Mouse (Mus musculus) C2C12 (cell line): Measurements from ENCODE around the gene Clcf1. TPM values are rescaled to one million over a fixed set of nuclear protein-coding genes. Genes with fewer than 3 reads are reported as not detected.

Experiments
- H3K27me3 ChIP-seq: one replicate; pipeline ENCODE4 v1.6.1; 2011; ENCODE audit not compliant: control insufficient read depth, insufficient read depth, insufficient read length
- H3K36me3 ChIP-seq: one replicate; pipeline ENCODE4 v1.6.1; 2011; ENCODE audit not compliant: control insufficient read depth, insufficient read depth
- H3K4me3 ChIP-seq: one replicate; pipeline ENCODE4 v1.5.1; 2011; ENCODE audit warnings: mild to moderate bottlenecking, control low read depth; ENCODE audit not compliant: poor library complexity, insufficient read depth, severe bottlenecking
- H3K79me2 ChIP-seq: one replicate; pipeline ENCODE4 v1.6.1; 2011; ENCODE audit not compliant: control insufficient read depth, insufficient read depth
- H3K79me3 ChIP-seq: one replicate; pipeline ENCODE4 v1.6.1; 2011; ENCODE audit warnings: low read depth, control low read depth
- H3ac ChIP-seq: one replicate; pipeline ENCODE3; 2011; ENCODE audit warnings: low read depth; ENCODE audit not compliant: control insufficient read depth, insufficient read length
- CEBPB ChIP-seq: IDR thresholded peaks from one replicate; pipeline ENCODE4 v1.6.1; 2011; ENCODE audit warnings: low read depth, mild to moderate bottlenecking, control low read depth, moderate library complexity
- CTCF ChIP-seq: IDR thresholded peaks from one replicate; pipeline ENCODE4 v1.5.1; 2011; ENCODE audit not compliant: control insufficient read depth, insufficient read depth, insufficient read length
- FOSL1 ChIP-seq: IDR thresholded peaks from one replicate; pipeline ENCODE4 v1.8.0; 2011; ENCODE audit warnings: mild to moderate bottlenecking, low read length; ENCODE audit not compliant: poor library complexity, insufficient read depth, severe bottlenecking
- MAX ChIP-seq: IDR thresholded peaks from one replicate; pipeline ENCODE4 v1.6.1; 2011; ENCODE audit warnings: mild to moderate bottlenecking, control low read depth
- MYOD1 ChIP-seq: IDR thresholded peaks from one replicate; pipeline ENCODE4 v1.6.1; 2011; ENCODE audit warnings: low read depth; ENCODE audit not compliant: control insufficient read depth, insufficient read length
- MYOG ChIP-seq: IDR thresholded peaks from one replicate; pipeline ENCODE4 v1.6.1; 2011; ENCODE audit not compliant: control insufficient read depth, insufficient read length; ENCODE audit errors: extremely low read depth
- USF1 ChIP-seq: IDR thresholded peaks from one replicate; pipeline ENCODE4 v1.6.1; 2011; ENCODE audit warnings: low read depth, mild to moderate bottlenecking, control low read depth, moderate library complexity
- polyA plus RNA-seq: library from polyadenylated mRNA; unstranded; fragments of >200 nt; fragmentation: generic; extraction: Trizol; gene quantifications from one replicate; pipeline ENCODE4 v1.2.1, GENCODE M21; 2012; ENCODE audit warnings: missing spikeins

Clcf1 gene
- polyA plus RNA-seq, 1 experiment = 24.8 TPM

- Histone ChIP-seq H3K79me3 (peaks cover 29% of the 10 kb centered on the region), H3K79me2 (peaks cover 60% of the 10 kb centered on the region), H3K4me3 (no peak overlapping the region), H3K36me3 (peaks cover 67% of the 10 kb centered on the region), H3ac (no peak overlapping the region), H3K27me3 (no peaks in the 10 kb centered on the region)
- no peak for TF ChIP-seq USF1
Measured at GRCm38 (mm10) chr19:4194776-4195650, 19.0 kb upstream of the Clcf1 start.

DNA sequence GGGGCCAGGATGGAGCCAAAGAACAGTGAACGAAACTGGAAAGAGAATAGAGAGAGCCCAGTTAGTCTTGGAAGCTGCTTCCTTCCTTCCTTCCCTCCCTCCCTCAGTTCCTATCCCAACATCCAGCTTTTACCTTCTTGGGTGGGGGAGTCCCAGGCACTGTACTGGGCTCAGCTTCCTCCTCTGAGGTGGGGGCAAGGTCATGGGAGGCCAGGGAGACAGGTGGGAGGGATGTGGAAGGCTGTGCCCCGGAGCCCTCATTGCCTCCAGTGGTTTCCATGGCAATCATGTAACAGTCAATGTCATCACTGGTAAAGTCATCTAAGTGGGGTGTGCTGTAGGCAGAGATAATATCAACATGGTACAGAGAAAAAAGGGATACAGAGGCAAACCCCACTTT lies 18.0 kb upstream of the Clcf1 start:
- TF ChIP-seq MYOD1 = no peak
- no peak for TF ChIP-seq MYOG
- no peak for TF ChIP-seq USF1
- TF ChIP-seq MAX = no peak
- TF ChIP-seq CTCF = no peak
- TF ChIP-seq CEBPB = no peak
- TF ChIP-seq FOSL1 = no peak
- peaks cover 38% of the 10 kb centered on the region for H3K79me3 ChIP-seq
- H3K79me2 ChIP-seq = peaks cover 71% of the 10 kb centered on the region
- no peak overlapping the region for H3ac ChIP-seq
- peaks cover 67% of the 10 kb centered on the region for H3K36me3 ChIP-seq
- no peak overlapping the region for H3K4me3 ChIP-seq
- H3K27me3 ChIP-seq = no peaks in the 10 kb centered on the region

DNA sequence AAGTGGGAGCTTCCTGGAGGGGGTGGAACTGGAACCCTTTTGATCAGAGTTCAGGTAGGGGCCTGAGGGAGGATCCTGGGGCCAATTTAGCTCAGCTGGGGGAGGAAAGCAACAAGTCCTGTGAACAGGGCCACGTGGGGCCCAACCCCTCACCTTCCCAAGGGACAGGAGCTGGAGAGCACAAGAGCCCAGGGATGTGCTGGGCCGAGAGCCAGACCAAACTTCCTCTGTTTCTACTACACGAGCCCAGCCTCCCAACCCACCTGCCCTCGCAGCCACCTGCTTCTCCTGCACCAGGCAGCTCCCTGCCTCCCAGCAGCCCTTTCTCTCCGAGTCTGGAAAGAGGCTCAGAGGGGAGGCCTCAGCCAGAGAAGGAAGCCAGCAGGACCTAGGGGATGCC lies 17.5 kb upstream of the Clcf1 start:
- H3K27me3 ChIP-seq = no peaks in the 10 kb centered on the region
- H3ac ChIP-seq = no peak overlapping the region
- peak; percentile 25 for TF ChIP-seq USF1
- TF ChIP-seq CTCF = no peak
- H3K36me3 ChIP-seq = peaks cover 67% of the 10 kb centered on the region
- H3K4me3 ChIP-seq = no peak overlapping the region
- peaks cover 75% of the 10 kb centered on the region for H3K79me2 ChIP-seq
- peaks cover 38% of the 10 kb centered on the region for H3K79me3 ChIP-seq

DNA sequence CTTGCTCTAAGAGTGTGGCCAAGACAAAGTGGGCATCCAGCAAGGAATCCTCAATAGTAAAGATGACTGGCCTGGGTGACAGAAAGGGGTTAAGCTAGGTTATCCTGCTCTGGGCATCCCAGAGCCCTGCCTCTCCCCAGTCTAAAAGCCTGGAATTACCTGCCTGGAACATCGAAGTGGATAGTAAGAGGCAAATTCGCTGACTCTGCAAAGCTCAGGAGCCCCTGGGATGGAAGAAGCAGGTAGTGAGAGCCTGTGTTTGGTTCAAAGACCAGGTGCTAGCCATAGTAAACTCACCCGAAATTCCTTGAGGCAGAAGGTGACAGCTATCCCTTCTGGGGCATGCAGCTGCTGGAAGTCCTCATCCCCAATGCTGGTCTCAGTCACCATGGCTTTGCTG lies 16.9 kb upstream of the Clcf1 start:
- no peak overlapping the region for H3K4me3 ChIP-seq
- TF ChIP-seq FOSL1 = no peak
- no peak for TF ChIP-seq MYOD1
- TF ChIP-seq MAX = no peak
- no peak for TF ChIP-seq USF1
- no peak for TF ChIP-seq CTCF
- TF ChIP-seq CEBPB = no peak
- TF ChIP-seq MYOG = no peak

GRCm38 (mm10) chr19:4201291-4201909 lies 12.6 kb upstream of the Clcf1 start, which contains the start of gene Rad9a:
TSS of gene Rad9a (minus strand) at chr19:4201662.
- Histone ChIP-seq H3ac (peak within 1 kb of the TSS; percentile 83), H3K4me3 (peak within 1 kb of the TSS; percentile 64), H3K27me3 (no peaks in the 10 kb centered on the region), H3K79me3 (peaks cover 14% of the 10 kb centered on the region), H3K79me2 (peaks cover 31% of the 10 kb centered on the region), H3K36me3 (peaks cover 29% of the 10 kb centered on the region)
- peak; percentile 37 for TF ChIP-seq MAX
- no peak for TF ChIP-seq MYOG
- no peak for TF ChIP-seq CEBPB
- TF ChIP-seq USF1 = peak; percentile 99
- no peak for TF ChIP-seq CTCF

More for the DNA sequence above, 16.9 kb upstream of the Clcf1 start:
- Histone ChIP-seq H3ac (no peak overlapping the region), H3K36me3 (peaks cover 67% of the 10 kb centered on the region), H3K27me3 (no peaks in the 10 kb centered on the region), H3K79me3 (peaks cover 38% of the 10 kb centered on the region), H3K79me2 (peaks cover 73% of the 10 kb centered on the region)

- peaks cover 22% of the 10 kb centered on the region for H3K36me3 ChIP-seq
- H3K79me2 ChIP-seq = peaks cover 28% of the 10 kb centered on the region
- H3K27me3 ChIP-seq = no peaks in the 10 kb centered on the region
- H3ac ChIP-seq = peak overlapping the region; percentile 83
- H3K79me3 ChIP-seq = peaks cover 14% of the 10 kb centered on the region
- TF ChIP-seq USF1 (no peak), FOSL1 (no peak), CEBPB (no peak), MYOG (no peak), MYOD1 (no peak), CTCF (no peak), MAX (no peak)
- H3K4me3 ChIP-seq = no peak overlapping the region
Measured at GRCm38 (mm10) chr19:4202149-4202548, 11.9 kb upstream of the Clcf1 start.
